Comparison of ENCODE assay signal across 8 mouse cellular contexts in genomic region chr19:9980258-9980657, GRCm38 (mm10). TPM values are rescaled to one million over a fixed set of nuclear protein-coding genes. Genes with fewer than 3 reads are reported as not detected.
A peak's percentile ranks its signal among the peaks of the same experiment; 100 is the strongest.
DNase-seq lines count a peak whose midpoint lies in the region; ATAC-seq and TF ChIP-seq lines count a peak whose summit lies in the region.

TSS of gene Fth1 (plus strand) at chr19:9980598.

- H3K4me1 ChIP-seq in midbrain, embryonic 14.5 days (ENCODE audit: control insufficient read depth, insufficient read depth, low read length), result peaks cover 19% of the 10 kb centered on the region

- WGBS in midbrain, embryonic 14.5 days, result 90% methylated on average over 4 of the region's 4 CpGs

- H3K4me2 ChIP-seq in midbrain, embryonic 14.5 days (ENCODE audit: low read length), result peak within 1 kb of the TSS; percentile 85; the same call in 1 of the 2 replicates

- H3K27me3 ChIP-seq in midbrain, embryonic 14.5 days (ENCODE audit: control insufficient read depth, insufficient read depth, low read length), result no peaks in the 10 kb centered on the region

- H3K9me3 ChIP-seq in midbrain, embryonic 14.5 days (ENCODE audit: control insufficient read depth, low read length), result no peaks in the 10 kb centered on the region

- ATAC-seq in granulocyte monocyte progenitor cell, adult 5-6 weeks (replicated peaks; ENCODE audit: poor library complexity, severe bottlenecking), result no peak
- no peak for ATAC-seq in midbrain, embryonic 14.5 days (ENCODE audit: low FRiP score, low TSS enrichment)

- H3K27ac ChIP-seq in layer of hippocampus, adult 2 months, result peak within 1 kb of the TSS; percentile 94
- H3K27ac ChIP-seq in midbrain, embryonic 14.5 days (replicated peaks; ENCODE audit: low read depth, low read length), result no peak within 1 kb of the TSS

- no peak within 1 kb of the TSS; the same call in 1 of the 2 replicates for H3K4me3 ChIP-seq in layer of hippocampus, adult 2 months
- no peak within 1 kb of the TSS for H3K4me3 ChIP-seq in midbrain, embryonic 14.5 days (replicated peaks; ENCODE audit: low read depth, low read length)

- DNase-seq in layer of hippocampus, adult 2 months (ENCODE audit: low spot score in 2 of 2), result no peak
- no peak for DNase-seq in layer of hippocampus, adult 11-12 months (ENCODE audit: low spot score)
- no peak for DNase-seq in brain, embryonic 14.5 days (ENCODE audit: low read depth)
- DNase-seq in layer of hippocampus, postnatal 14 days (ENCODE audit: low spot score in 2 of 2), result no peak
- DNase-seq in midbrain, embryonic 14.5 days, result no peak
- DNase-seq in spleen, adult 18-20 months, result no peak
- DNase-seq in frontal cortex, postnatal 10 days (ENCODE audit: low spot score in 2 of 2), result no peak

- no peak for TF ChIP-seq POLR2A in brain, embryonic 14.5 days (IDR thresholded peaks at IDR 0.05; ENCODE audit: borderline replicate concordance, extremely low read depth, insufficient read depth, insufficient read length, poor library complexity, severe bottlenecking)

- peaks cover 14% of the 10 kb centered on the region for H3K36me3 ChIP-seq in midbrain, embryonic 14.5 days (ENCODE audit: control insufficient read depth, insufficient read depth, low read length)

- no peak for TF ChIP-seq CTCF in layer of hippocampus, adult 2 months (conservative IDR thresholded peaks at IDR 0.05)
- no peak for TF ChIP-seq CTCF in brain, embryonic 14.5 days (IDR thresholded peaks at IDR 0.05; ENCODE audit: borderline replicate concordance, extremely low read depth, insufficient read depth, insufficient read length)

- H3K9ac ChIP-seq in midbrain, embryonic 14.5 days (replicated peaks; ENCODE audit: low read length), result no peak within 1 kb of the TSS; the same call in 1 of the 2 replicates

RNA-seq across cellular contexts. Expression of gene Fth1, which starts in this region (rescaled TPM):
- total RNA-seq in layer of hippocampus, adult 2 months (2021), result 1,000 to 10,000 TPM; 3,170 to 3,409 TPM
- 574 and 777 TPM in 2 replicates for polyA plus RNA-seq in brain, embryonic 14.5 days (2012; rRNA removed)
- 806 and 810 TPM in 2 replicates for total RNA-seq in granulocyte monocyte progenitor cell, adult 5-6 weeks (2014; fragmentation: Nextera tagmentation)
- 350 and 359 TPM in 2 replicates for total RNA-seq in granulocyte monocyte progenitor cell, adult 5-6 weeks (2017)
- 1,000 to 10,000 TPM; 2,325 to 2,371 TPM for total RNA-seq in layer of hippocampus, postnatal 14 days (2021)
- 1,308 and 1,477 TPM in 2 replicates for polyA plus RNA-seq in midbrain, embryonic 14.5 days (2014; fragmentation: Nextera tagmentation; extraction: Ambion mirVana)
